Mouse (Mus musculus) telencephalon, adult 2 months (tissue): ENCODE results near the gene Grb2.

Experiments
- DNase-seq: peaks from one replicate; pipeline ENCODE4 v3.0.0-alpha.2; 2011; ENCODE audit warnings: low read depth, low spot score

Grb2 gene

GRCm38 (mm10) chr11:115627705-115628464 is 80.5 kb downstream of the Grb2 start, which contains the start of gene Slc25a19:
Gene Slc25a19 (minus strand): TSS chr11:115628295.
- DNase-seq = peak; percentile 100

GRCm38 (mm10) chr11:115626824-115627616 is 81.4 kb downstream of the Grb2 start:
- DNase-seq = no peak

GRCm38 (mm10) chr11:115625877-115626276 is 82.5 kb downstream of the Grb2 start:
- no peak for DNase-seq

- DNase-seq = no peak
These were observed 84.8 kb downstream of the Grb2 start for GRCm38 (mm10) chr11:115623487-115624070.

- DNase-seq = no peak
These were observed 88.4 kb downstream of the Grb2 start for GRCm38 (mm10) chr11:115619949-115620348.

GRCm38 (mm10) chr11:115618732-115619516 is 89.5 kb downstream of the Grb2 start:
- DNase-seq = no peak

- DNase-seq = no peak
These were observed 90.4 kb downstream of the Grb2 start for GRCm38 (mm10) chr11:115618001-115618400.

- DNase-seq = no peak
These were observed 91.5 kb downstream of the Grb2 start for GRCm38 (mm10) chr11:115616893-115617292.

GRCm38 (mm10) chr11:115616371-115616770 is 92.0 kb downstream of the Grb2 start:
- DNase-seq = no peak

- DNase-seq = no peak
These were observed 92.5 kb downstream of the Grb2 start for GRCm38 (mm10) chr11:115615875-115616274.

- no peak for DNase-seq
These were observed 93.1 kb downstream of the Grb2 start for GRCm38 (mm10) chr11:115615108-115615825.

- no peak for DNase-seq
These were observed 93.9 kb downstream of the Grb2 start for GRCm38 (mm10) chr11:115614346-115615107.

- no peak for DNase-seq
These were observed 95.1 kb downstream of the Grb2 start for GRCm38 (mm10) chr11:115613138-115613945.

GRCm38 (mm10) chr11:115612410-115613137 is 95.8 kb downstream of the Grb2 start, which contains the start of gene Mif4gd:
Gene Mif4gd (minus strand): TSS chr11:115612969.
- no peak for DNase-seq

GRCm38 (mm10) chr11:115612059-115612409 is 96.4 kb downstream of the Grb2 start:
- no peak for DNase-seq

GRCm38 (mm10) chr11:115611173-115611572 is 97.2 kb downstream of the Grb2 start:
- no peak for DNase-seq

- no peak for DNase-seq
These were observed 98.8 kb downstream of the Grb2 start for GRCm38 (mm10) chr11:115609576-115609975.
